Mouse (Mus musculus) bone marrow macrophage, adult 2 months (primary cell): Measurements from ENCODE around the gene Nectin4.

ENCODE experiments used
- CTCF ChIP-seq: IDR thresholded peaks from 2 replicates; pipeline ENCODE4 v1.5.1; 2012; ENCODE audit warnings: low read depth, mild to moderate bottlenecking, low read length, moderate library complexity
- POLR2A ChIP-seq: IDR thresholded peaks from 2 replicates; pipeline ENCODE4 v1.6.1; 2012; ENCODE audit warnings: mild to moderate bottlenecking, low read depth, low read length, borderline replicate concordance

GRCm38 (mm10) chr1:171435288-171435814, 65.5 kb downstream of the Nectin4 start:
- no peak for TF ChIP-seq CTCF
- no peak for TF ChIP-seq POLR2A
